Mouse (Mus musculus): ENCODE measurements around the gene Vstm5. TPM values are rescaled to one million over a fixed set of nuclear protein-coding genes. Genes with fewer than 3 reads are reported as not detected.

Gene Vstm5
- polyA plus RNA-seq, 1 experiment from 2014 or later: 3.7 TPM

DNA sequence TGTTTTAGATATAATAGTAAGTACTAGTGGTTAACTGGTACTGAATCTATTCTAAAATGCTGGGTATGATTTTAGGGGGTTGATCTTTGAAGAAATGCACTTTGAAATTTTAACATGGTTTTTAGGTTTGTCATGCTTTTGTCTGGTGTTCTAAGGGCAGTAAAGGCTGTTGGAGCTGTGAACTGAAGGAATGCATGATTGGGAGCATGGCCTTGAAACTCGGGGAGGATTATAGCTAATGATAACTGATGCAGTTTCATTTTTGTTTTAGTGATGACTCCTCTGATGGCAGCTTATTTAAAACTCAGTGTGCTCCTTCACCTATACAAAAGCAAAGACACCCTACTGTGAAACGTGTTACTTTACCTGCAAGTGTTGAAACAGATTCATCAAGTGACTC lies 69.4 kb downstream of the Vstm5 start:
- no peaks in the 10 kb centered on the region for H3K27me3 ChIP-seq (ENCODE audit: control insufficient read depth, insufficient read depth, low read length)
- no peak overlapping the region for H3K27ac ChIP-seq (ENCODE audit: low read depth, low read length)
- no peak overlapping the region for H3K4me2 ChIP-seq
- H3K4me1 ChIP-seq (ENCODE audit: control insufficient read depth, insufficient read depth, low read length): peaks cover 11% of the 10 kb centered on the region
- no peak overlapping the region for H3K4me3 ChIP-seq (ENCODE audit: low read depth, low read length)
- no peaks in the 10 kb centered on the region for H3K9me3 ChIP-seq (replicated peaks; ENCODE audit: control insufficient read depth, low read length)
- no peak overlapping the region for H3K9ac ChIP-seq (ENCODE audit: low read depth, low read length)
- 61% methylated on average over 2 of the region's 2 CpGs for WGBS (ENCODE audit: insufficient replicate concordance)
- H3K36me3 ChIP-seq (ENCODE audit: control insufficient read depth, insufficient read depth, low read length): peaks cover 21% of the 10 kb centered on the region
- no peak for ATAC-seq (replicated peaks; ENCODE audit: insufficient number of reproducible peaks, low FRiP score, low TSS enrichment)

Other genes starting within 250 kb of the Vstm5 start
- gene Panx1, start 193.6 kb upstream of the Vstm5 start, polyA plus RNA-seq (2014; fragmentation: Nextera tagmentation; extraction: Ambion mirVana): 30.1 and 30.4 TPM in 2 replicates
- gene Hephl1, start 126.9 kb upstream of the Vstm5 start, polyA plus RNA-seq (2014; fragmentation: Nextera tagmentation; extraction: Ambion mirVana): not detected in 2 replicates
- gene Med17, start 40.9 kb downstream of the Vstm5 start, polyA plus RNA-seq (2014; fragmentation: Nextera tagmentation; extraction: Ambion mirVana): 23.2 and 26.8 TPM in 2 replicates
- gene Taf1d, start 67.2 kb downstream of the Vstm5 start, polyA plus RNA-seq (2014; fragmentation: Nextera tagmentation; extraction: Ambion mirVana): 47.4 and 62.0 TPM in 2 replicates
- 3.2 and 6.4 TPM in 2 replicates for gene 4931406C07Rik, start 67.4 kb downstream of the Vstm5 start, polyA plus RNA-seq (2014; fragmentation: Nextera tagmentation; extraction: Ambion mirVana)
- gene Cep295, start 118.7 kb downstream of the Vstm5 start, polyA plus RNA-seq (2014; fragmentation: Nextera tagmentation; extraction: Ambion mirVana): 14.5 and 16.5 TPM in 2 replicates